Mouse (Mus musculus) C2C12 (cell line): Measurements from ENCODE around the gene Zfp638.

Experiments used
- CEBPB ChIP-seq: IDR thresholded peaks from one replicate; pipeline ENCODE4 v1.6.1; 2011; ENCODE audit warnings: low read depth, mild to moderate bottlenecking, control low read depth, moderate library complexity
- CTCF ChIP-seq: IDR thresholded peaks from one replicate; pipeline ENCODE4 v1.5.1; 2011; ENCODE audit not compliant: control insufficient read depth, insufficient read depth, insufficient read length
- FOSL1 ChIP-seq: IDR thresholded peaks from one replicate; pipeline ENCODE4 v1.8.0; 2011; ENCODE audit warnings: mild to moderate bottlenecking, low read length; ENCODE audit not compliant: poor library complexity, insufficient read depth, severe bottlenecking
- MAX ChIP-seq: IDR thresholded peaks from one replicate; pipeline ENCODE4 v1.6.1; 2011; ENCODE audit warnings: mild to moderate bottlenecking, control low read depth
- MYOD1 ChIP-seq: IDR thresholded peaks from one replicate; pipeline ENCODE4 v1.6.1; 2011; ENCODE audit warnings: low read depth; ENCODE audit not compliant: control insufficient read depth, insufficient read length
- MYOG ChIP-seq: IDR thresholded peaks from one replicate; pipeline ENCODE4 v1.6.1; 2011; ENCODE audit not compliant: control insufficient read depth, insufficient read length; ENCODE audit errors: extremely low read depth
- USF1 ChIP-seq: IDR thresholded peaks from one replicate; pipeline ENCODE4 v1.6.1; 2011; ENCODE audit warnings: low read depth, mild to moderate bottlenecking, control low read depth, moderate library complexity

DNA sequence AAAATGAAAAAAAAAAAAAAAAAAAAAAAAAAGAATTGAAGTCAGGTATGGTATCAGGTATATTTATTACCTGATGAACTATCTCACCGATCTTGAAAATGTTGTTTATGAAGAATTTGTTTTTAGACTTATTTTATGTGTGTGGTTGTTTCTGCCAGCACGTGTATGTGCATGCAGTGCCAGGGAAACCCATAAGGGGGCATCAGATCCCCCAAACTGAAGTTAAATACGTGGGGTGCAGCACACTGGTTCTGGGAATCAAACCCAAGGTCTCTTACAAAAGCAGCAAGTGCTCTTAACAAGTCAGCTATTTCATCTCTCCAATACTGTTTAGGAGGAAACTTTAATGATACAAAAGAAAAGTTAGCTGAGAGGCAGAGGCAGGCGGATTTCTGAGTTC, 137.4 kb downstream of the Zfp638 start:
- TF ChIP-seq CTCF (no peak), MYOD1 (no peak), USF1 (no peak), MYOG (no peak), MAX (no peak), CEBPB (no peak), FOSL1 (no peak)
